Mouse (Mus musculus) liver, adult (tissue): ENCODE results near the gene Lrrc49.

Experiments used
- GATA4 ChIP-seq: IDR thresholded peaks from 2 replicates; pipeline ENCODE4 v1.6.1; 2014; ENCODE audit warnings: mild to moderate bottlenecking, low read length; ENCODE audit not compliant: insufficient replicate concordance

Lrrc49 gene

DNA sequence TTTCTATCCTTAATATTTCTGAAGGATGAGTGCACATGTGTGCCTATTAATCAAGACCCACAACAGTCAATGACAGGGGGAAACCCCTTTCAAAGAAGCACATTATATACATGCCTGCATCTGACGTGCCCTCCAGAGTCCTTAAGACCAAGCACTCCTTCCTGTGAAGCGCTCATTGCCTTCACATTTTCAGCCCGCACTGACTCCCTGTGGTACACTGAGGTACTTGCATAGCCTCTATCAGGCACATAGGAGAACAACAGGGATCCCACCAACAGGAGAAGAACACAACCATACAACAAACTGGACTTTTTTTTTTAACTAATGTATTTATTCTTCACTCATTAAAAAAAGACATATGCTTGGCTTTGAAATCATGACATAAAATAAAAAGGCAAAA, 101.0 kb downstream of the Lrrc49 start:
- no peak for TF ChIP-seq GATA4

DNA sequence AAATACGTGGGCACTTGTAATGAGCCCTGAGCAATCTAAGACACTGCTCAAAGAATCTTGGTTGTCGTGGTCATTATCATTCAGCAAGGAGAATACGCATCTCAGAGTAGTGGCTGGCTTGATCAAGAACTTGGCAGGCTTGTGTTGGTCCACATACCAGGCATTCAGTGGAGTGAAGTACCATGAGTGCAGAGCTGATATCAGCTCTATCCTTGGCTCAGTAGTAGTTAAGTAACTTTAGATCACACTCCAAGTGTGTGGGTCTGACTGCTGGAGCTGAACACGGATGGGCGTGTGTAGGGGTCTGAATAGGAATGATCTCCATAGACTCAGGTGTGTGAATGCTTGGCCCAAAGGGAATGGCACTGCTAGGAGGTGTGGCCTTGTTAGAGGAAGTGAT, 102.8 kb downstream of the Lrrc49 start:
- no peak for TF ChIP-seq GATA4

DNA sequence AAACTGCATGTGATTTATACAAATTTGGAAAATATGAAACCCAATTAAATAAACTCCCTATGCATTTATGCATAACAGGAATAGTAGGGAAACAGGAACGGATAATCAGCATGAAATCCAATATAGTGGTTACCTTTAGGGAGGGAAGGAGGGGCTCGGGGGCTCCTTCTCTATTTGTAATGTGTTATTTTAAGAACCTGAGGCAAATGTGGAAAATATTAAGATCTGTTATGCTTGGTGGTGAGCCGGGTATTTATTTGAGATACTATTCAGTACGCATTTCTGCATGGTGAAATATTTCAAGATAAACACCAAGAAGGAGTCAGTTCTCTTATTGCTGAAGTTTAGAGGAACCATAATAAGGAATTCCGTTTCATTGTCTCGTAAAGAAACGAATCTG, 105.4 kb downstream of the Lrrc49 start:
- no peak for TF ChIP-seq GATA4

DNA sequence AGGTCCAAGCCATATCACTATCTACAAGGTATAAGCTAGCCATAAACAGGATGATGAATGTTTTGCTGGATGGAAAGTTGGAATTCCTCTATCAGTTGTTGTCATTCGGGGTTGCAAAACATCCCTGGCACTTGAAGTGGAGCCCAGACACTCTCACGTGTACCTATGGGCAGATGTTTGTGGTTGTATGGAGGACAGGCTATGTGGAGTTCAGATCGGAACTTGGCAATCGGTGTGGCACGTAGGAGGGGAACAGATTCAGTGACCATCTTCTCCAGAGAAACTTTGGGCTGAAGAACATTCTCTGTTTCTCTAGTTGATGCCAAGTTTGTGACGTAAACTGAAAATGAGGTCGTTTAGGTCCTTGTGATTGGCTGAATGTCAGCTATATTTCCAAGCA, 114.9 kb downstream of the Lrrc49 start:
- TF ChIP-seq GATA4: no peak

DNA sequence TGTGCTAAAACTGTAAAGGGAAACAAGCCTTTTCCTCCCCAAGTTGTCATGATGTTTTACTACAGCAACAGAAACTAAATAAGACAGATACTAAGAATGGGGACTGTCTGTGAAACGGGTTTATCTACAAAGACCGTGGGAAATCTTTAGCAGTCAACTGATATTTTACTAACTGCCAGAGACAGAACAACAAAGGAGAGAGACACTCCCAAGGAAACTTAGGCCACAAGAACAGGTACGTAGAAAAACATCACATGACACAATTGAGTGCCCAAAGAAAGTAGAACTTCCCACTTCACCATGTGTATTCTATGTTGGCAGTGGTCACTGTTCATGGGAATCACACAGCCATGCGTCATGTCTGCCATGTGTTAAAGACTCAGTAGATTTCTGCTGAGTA, 116.2 kb downstream of the Lrrc49 start:
- TF ChIP-seq GATA4: no peak

DNA sequence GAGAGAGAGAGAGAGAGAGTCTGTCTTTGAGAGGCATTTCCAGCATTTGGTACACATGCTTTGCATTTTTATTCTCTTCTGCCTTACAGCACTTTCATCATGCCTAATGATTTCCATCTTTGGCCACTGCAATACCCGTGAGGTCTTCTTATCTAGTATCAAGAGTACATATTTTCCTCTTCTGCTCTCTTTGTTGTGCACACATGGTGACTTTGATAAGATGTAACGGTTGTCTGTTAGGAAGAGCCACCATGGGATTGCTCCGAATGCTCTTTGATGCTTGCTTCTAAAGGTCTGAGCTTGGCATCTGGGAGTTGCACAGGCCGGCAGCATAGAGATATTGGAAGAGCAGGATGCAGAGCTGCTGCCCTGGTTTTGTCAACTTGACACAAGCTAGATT, 116.9 kb downstream of the Lrrc49 start:
- TF ChIP-seq GATA4: no peak

DNA sequence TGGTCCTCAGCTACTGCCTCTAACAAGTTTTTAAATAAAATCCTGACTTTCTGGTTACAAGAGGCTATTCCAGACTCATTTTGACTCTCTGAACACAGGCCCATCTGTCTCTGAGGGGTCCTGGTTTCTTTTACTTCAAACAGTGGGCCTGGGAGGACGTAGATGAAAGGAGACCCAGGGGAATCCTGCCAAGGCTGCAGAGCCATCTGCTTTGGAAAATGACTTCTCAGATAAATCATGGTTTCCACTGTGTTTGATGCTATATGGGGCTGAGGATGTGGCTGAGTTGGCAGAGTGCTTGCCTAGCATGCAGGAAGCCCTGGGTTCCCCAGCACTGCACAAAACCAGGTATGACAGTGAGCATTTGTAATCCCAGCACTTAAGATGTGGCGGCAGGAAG, 118.6 kb downstream of the Lrrc49 start:
- no peak for TF ChIP-seq GATA4

DNA sequence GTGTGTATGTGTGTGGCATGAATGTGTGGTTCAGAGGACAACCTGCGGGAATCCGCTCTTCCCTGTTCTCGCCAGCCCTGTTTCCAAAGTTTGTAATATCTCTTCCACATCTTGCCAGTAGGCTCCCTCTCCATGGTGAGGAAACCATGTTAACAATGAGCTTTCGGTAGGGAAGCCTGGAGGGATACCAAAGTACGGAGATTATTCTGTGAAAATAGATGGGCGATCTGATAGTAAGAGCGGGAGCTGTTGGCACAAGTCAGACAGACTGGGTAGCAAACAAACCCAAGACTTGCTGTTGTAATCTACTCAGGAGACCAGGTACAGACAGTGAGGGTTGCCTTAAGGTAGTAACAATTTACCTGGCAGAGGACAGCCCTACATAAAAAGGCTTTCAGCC, 124.1 kb downstream of the Lrrc49 start:
- no peak for TF ChIP-seq GATA4

DNA sequence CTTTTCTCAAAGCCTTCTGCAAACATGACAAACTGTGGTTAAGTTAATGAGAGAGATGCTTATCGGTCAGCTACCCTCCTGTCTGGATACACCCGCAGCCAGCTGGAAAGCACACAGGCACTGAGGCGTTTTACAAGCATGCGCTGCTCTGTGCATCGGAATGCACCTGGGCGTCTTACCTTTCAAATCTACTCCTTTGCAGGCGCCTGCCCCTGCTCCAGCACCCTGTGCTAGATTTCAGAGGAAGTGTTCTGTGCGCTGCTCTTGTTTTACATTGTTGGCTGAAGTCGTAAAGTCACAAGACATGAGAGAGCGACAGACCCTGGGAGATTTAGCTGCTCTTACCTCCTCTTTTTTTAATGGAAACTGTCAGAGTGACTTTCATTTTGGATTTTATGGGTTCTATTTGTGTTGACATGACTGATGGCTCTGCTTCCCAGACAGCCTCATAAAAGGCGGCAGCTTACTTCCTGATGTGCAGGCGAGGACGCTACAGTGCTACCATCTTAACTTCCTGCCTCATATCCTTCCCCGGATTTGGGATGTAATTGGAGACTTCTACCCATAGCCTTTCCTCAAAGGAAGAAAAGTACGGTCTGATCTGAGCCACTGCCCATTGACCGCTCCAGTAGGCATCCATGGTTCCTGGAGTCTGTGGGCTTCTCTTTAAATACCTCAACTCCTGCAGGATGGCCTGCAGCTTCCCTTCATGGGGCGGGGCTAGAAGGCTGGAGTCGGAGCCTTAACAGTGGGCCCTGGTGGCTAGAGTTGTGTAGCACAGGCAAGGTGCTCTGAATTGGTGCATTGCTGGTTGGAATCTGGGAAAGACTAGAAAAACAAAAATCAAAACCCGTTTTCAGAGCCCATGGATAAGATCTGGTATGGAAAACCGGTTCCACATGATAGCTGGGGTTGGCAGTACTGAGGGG, 125.3 kb downstream of the Lrrc49 start:
- no peak for TF ChIP-seq GATA4

DNA sequence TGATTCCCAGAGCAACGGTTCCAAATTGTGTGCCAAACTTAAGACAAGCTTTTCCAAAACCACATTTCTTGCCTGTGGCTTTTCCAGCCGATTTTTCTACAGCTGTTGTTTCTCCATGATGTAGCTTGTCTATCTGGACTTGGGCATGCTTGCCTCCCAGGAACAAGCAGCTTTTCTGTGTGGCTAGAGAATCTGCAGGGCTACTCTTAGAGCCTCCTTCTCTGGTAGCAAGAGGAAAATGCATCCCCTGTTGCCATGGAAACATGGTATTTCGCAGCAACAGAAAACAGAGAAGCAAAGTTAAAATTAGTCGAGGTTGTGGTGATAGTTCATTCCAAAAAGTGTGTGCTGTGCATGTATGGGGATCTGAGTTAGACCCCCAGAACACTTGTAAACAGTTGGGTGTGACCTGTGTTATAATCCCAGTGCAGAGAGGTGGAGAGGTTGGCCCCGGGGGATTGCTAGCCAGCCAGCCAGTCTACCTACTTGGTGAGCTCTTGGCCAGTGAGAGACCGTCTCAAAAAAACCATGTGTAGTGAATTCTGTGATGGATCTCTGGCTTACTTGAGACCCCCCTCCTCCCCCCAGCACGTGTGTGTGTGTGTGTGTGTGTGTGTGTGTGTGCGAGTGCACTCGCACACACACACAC, 126.2 kb downstream of the Lrrc49 start:
- no peak for TF ChIP-seq GATA4

DNA sequence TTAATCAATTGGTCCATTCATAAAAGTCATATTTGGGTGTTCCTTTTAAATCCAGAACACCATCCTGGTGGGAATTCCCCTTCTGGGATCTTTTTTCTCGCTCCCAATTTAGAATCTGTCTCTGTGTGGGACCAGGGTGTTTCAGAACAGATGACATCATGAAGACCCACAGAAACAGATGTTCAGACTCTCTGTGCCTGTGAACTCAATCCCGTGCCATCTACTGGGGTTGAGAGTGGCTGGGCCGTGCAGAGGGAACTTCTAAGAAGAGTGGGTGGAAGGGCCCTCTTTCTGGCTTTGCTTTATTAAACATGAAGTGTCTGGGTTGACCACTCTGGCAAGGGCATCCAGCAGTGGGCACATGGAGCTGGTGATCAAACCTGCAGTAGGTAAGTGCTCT, 129.5 kb downstream of the Lrrc49 start:
- no peak for TF ChIP-seq GATA4

DNA sequence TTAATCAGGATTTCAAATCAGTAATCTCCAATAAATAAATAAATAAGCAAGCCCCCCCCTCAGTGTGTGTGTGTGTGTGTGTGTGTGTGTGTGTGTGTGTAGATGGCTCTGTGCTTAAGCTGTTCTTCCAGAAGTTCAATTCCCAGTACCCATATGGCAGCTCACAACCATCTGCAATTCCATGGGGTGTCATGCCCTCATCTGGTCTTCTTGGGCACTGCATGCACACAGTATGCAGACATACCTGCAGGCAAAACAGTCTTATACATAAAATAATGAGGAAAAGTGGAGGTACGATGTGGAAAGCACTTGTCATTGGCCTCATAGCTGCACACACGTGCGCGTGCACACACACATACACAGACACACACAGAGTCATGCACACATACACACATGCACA, 136.7 kb downstream of the Lrrc49 start:
- TF ChIP-seq GATA4: no peak

DNA sequence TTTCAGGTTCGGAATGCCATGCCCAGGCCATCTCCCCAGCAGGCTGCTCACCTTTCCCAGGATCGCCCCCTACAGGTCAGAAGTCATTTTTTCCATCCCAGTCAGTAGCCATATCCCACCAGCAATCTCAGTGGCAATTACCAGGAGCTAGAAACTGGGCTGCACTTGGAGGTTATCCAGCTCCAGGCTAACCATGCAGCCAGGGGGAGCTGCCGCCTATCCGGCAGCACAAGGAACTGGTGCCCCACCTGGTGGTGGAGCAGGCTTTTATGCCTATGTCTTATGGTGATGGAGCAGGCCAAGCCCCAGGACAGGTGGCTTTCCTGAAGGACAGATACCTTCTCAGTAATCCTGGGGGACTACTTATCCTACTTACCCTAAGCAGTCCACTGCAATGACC, 139.8 kb downstream of the Lrrc49 start:
- no peak for TF ChIP-seq GATA4

DNA sequence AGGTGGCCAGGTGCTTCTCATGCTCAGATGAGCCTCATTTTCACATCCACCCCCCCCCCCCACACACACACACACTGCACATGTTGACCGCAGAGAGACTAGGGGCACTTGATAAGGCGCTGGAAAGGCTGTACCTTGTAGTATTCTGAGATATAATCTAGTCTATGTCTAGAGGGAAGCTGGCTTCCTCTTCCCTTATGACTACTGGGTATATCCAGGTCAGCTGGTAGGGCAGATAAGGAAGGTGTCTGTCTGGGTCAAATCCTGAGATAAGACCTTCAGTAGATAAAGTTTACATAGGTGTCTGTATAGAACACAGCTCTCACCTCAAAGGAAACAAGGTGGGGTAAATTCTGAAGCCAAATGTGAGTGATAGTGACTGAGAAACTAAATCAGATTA, 141.8 kb downstream of the Lrrc49 start:
- no peak for TF ChIP-seq GATA4

DNA sequence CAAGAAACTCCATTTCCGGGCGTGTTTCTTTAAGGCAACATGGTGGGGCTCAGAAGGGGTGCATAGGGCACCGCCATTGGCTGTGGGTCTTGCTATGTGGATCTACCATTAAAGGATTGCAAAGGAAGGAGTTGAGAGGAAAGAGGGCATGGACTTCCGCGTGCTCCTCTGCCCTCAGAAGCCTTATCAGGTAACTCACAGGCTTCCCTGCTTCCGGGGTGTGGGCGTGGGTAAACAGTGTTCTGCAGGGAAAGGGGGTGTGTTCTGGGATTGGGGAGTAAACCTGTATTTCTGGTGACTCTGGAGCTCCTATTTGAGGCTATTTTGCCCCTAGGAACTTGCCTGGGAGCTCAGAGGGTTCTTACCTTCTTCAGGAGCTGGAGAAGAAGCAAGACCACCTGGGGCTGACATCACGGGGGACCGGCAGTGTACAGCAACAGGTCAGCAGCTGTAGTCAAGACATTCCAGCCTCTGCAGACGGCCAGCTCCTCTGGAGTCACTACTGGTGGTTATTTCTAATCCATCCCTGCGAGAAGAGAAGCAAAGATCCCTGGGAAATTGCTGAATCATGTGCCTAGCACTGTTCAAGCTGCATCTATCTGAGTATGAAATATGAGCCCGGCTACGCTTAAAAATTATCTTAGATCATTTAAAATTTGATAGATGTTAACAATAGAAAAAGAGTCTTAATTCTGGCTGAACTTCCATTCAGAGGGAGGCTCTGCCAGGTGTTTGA, 142.4 kb downstream of the Lrrc49 start:
- TF ChIP-seq GATA4: no peak
